In genomic region chr5:110230401-110230779, GRCm38 (mm10) we compare ENCODE assay signal across 8 mouse cellular contexts. TPM values are rescaled to one million over a fixed set of nuclear protein-coding genes. Genes with fewer than 3 reads are reported as not detected.
DNase-seq lines count a peak whose midpoint lies in the region; ATAC-seq and TF ChIP-seq lines count a peak whose summit lies in the region.

No protein-coding gene starts in this region.

- ATAC-seq in forebrain, embryonic 16.5 days: 0 out of 2 replicates have a peak, but pooled peaks have one; percentile 3
- ATAC-seq in liver, embryonic 12.5 days: no peak

- no peaks in the 10 kb centered on the region for H3K27me3 ChIP-seq in E14TG2a.4 (ENCODE audit: insufficient read depth, low read length)
- no peaks in the 10 kb centered on the region for H3K27me3 ChIP-seq in forebrain, embryonic 16.5 days (replicated peaks; ENCODE audit: control insufficient read depth, insufficient read depth, low read length)
- H3K27me3 ChIP-seq in liver, embryonic 12.5 days (replicated peaks): no peaks in the 10 kb centered on the region

- TF ChIP-seq CTCF in gastrocnemius, adult 2 months (IDR thresholded peaks at IDR 0.05): no peak
- TF ChIP-seq CTCF in E14TG2a.4 (conservative IDR thresholded peaks at IDR 0.05; ENCODE audit: low read length): no peak

- peaks cover 25% of the 10 kb centered on the region for H3K9me3 ChIP-seq in E14TG2a.4 (ENCODE audit: low read length)
- H3K9me3 ChIP-seq in forebrain, embryonic 16.5 days (ENCODE audit: control insufficient read depth, low read length): no peaks in the 10 kb centered on the region
- H3K9me3 ChIP-seq in liver, embryonic 12.5 days (replicated peaks): no peaks in the 10 kb centered on the region

- H3K4me2 ChIP-seq in forebrain, embryonic 16.5 days (ENCODE audit: low read length): peak overlapping the region; percentile 77
- peak overlapping the region; percentile 84 for H3K4me2 ChIP-seq in liver, embryonic 12.5 days

- no peak for DNase-seq in gastrocnemius, adult 2 months
- no peak for DNase-seq in gastrocnemius, postnatal 14 days
- DNase-seq in retina, embryonic 14.5 days (ENCODE audit: low spot score): no peak
- DNase-seq in thymus, postnatal 25 days: no peak
- DNase-seq in MN1 (ENCODE audit: low spot score): no peak

- peak overlapping the region; percentile 97 for H3K27ac ChIP-seq in gastrocnemius, adult 2 months
- H3K27ac ChIP-seq in forebrain, embryonic 16.5 days (ENCODE audit: low read length): peak overlapping the region; percentile 92
- H3K27ac ChIP-seq in liver, embryonic 12.5 days: peak overlapping the region; percentile 99

- WGBS in forebrain, embryonic 16.5 days: 6% methylated on average over 8 of the region's 8 CpGs
- WGBS in liver, embryonic 12.5 days (ENCODE audit: insufficient replicate concordance): 7% methylated on average over 8 of the region's 8 CpGs

- H3K4me1 ChIP-seq in E14TG2a.4 (replicated peaks; ENCODE audit: low read depth, low read length): peaks cover 47% of the 10 kb centered on the region
- peaks cover 23% of the 10 kb centered on the region for H3K4me1 ChIP-seq in forebrain, embryonic 16.5 days (replicated peaks; ENCODE audit: control insufficient read depth, insufficient read depth, low read length)
- peaks cover 25% of the 10 kb centered on the region for H3K4me1 ChIP-seq in liver, embryonic 12.5 days

- peak overlapping the region; percentile 96 for H3K4me3 ChIP-seq in gastrocnemius, adult 2 months
- H3K4me3 ChIP-seq in E14TG2a.4 (replicated peaks; ENCODE audit: low read length): peak overlapping the region; percentile 98
- H3K4me3 ChIP-seq in forebrain, embryonic 16.5 days (replicated peaks; ENCODE audit: low read length): peak overlapping the region; percentile 95
- peak overlapping the region; percentile 94 for H3K4me3 ChIP-seq in liver, embryonic 12.5 days

- peak overlapping the region; percentile 95 for H3K9ac ChIP-seq in forebrain, embryonic 16.5 days (replicated peaks; ENCODE audit: low read depth, low read length)
- peak overlapping the region; percentile 95 for H3K9ac ChIP-seq in liver, embryonic 12.5 days

- intact Hi-C loops in gastrocnemius, adult 2 months (cut with DNase I): loop anchor here (5.0 kb wide), 1 partner anchor 37 kb away; the partner anchor contains the start of gene Pgam5
- intact Hi-C loops in gastrocnemius, postnatal 14 days (cut with DNase I; ENCODE audit: low total_unique reads): no loop called here

- peaks cover 32% of the 10 kb centered on the region for H3K36me3 ChIP-seq in E14TG2a.4 (ENCODE audit: insufficient read depth, low read length)
- H3K36me3 ChIP-seq in forebrain, embryonic 16.5 days (ENCODE audit: control insufficient read depth, insufficient read depth): peaks cover 1% of the 10 kb centered on the region; the same call in 1 of the 2 replicates
- H3K36me3 ChIP-seq in liver, embryonic 12.5 days: peaks cover 35% of the 10 kb centered on the region

RNA-seq across cellular contexts. Expression of gene Ankle2, which starts 0.4 kb away (rescaled TPM):
- total RNA-seq in gastrocnemius, adult 2 months (2021): 10 to 100 TPM; 29.4 to 33.3 TPM
- total RNA-seq in gastrocnemius, postnatal 14 days (2021): 10 to 100 TPM; 20.9 to 21.2 TPM
- 25.2 and 29.1 TPM in 2 replicates for polyA plus RNA-seq in forebrain, embryonic 16.5 days (2015; fragmentation: Nextera tagmentation; extraction: Ambion mirVana)
- polyA plus RNA-seq in liver, embryonic 12.5 days (2016; fragmentation: Nextera tagmentation; extraction: Ambion mirVana): 20.8 and 21.6 TPM in 2 replicates

RNA-seq across cellular contexts. Expression of gene Pgam5, which starts 39.3 kb away (rescaled TPM):
- 10 to 100 TPM; 24.2 to 29.7 TPM for total RNA-seq in gastrocnemius, adult 2 months (2021)
- 10 to 100 TPM; 20.5 to 23.7 TPM for total RNA-seq in gastrocnemius, postnatal 14 days (2021)
- polyA plus RNA-seq in forebrain, embryonic 16.5 days (2015; fragmentation: Nextera tagmentation; extraction: Ambion mirVana): 101 and 108 TPM in 2 replicates
- polyA plus RNA-seq in liver, embryonic 12.5 days (2016; fragmentation: Nextera tagmentation; extraction: Ambion mirVana): 46.5 and 48.1 TPM in 2 replicates

RNA-seq across cellular contexts. Expression of gene Golga3, which starts 53.9 kb away (rescaled TPM):
- 10 to 100 TPM; 40.8 to 42.0 TPM for total RNA-seq in gastrocnemius, adult 2 months (2021)
- 10 to 100 TPM; 32.2 to 34.4 TPM for total RNA-seq in gastrocnemius, postnatal 14 days (2021)
- polyA plus RNA-seq in forebrain, embryonic 16.5 days (2015; fragmentation: Nextera tagmentation; extraction: Ambion mirVana): 23.9 and 26.5 TPM in 2 replicates
- 13.5 and 14.0 TPM in 2 replicates for polyA plus RNA-seq in liver, embryonic 12.5 days (2016; fragmentation: Nextera tagmentation; extraction: Ambion mirVana)

RNA-seq across cellular contexts. Expression of gene Pxmp2, which starts 55.6 kb away (rescaled TPM):
- total RNA-seq in gastrocnemius, adult 2 months (2021): 10 to 100 TPM; 37.2 to 72.5 TPM
- total RNA-seq in gastrocnemius, postnatal 14 days (2021): 10 to 100 TPM; 28.5 to 37.3 TPM
- polyA plus RNA-seq in forebrain, embryonic 16.5 days (2015; fragmentation: Nextera tagmentation; extraction: Ambion mirVana): 5.3 and 7.3 TPM in 2 replicates
- 24.4 and 26.1 TPM in 2 replicates for polyA plus RNA-seq in liver, embryonic 12.5 days (2016; fragmentation: Nextera tagmentation; extraction: Ambion mirVana)

RNA-seq across cellular contexts. Expression of gene Pole, which starts 55.7 kb away (rescaled TPM):
- 1 to 10 TPM; 1.6 to 2.0 TPM for total RNA-seq in gastrocnemius, adult 2 months (2021)
- 1 to 10 TPM; 2.5 TPM for total RNA-seq in gastrocnemius, postnatal 14 days (2021)
- 12.4 and 13.7 TPM in 2 replicates for polyA plus RNA-seq in forebrain, embryonic 16.5 days (2015; fragmentation: Nextera tagmentation; extraction: Ambion mirVana)
- polyA plus RNA-seq in liver, embryonic 12.5 days (2016; fragmentation: Nextera tagmentation; extraction: Ambion mirVana): 26.5 and 27.9 TPM in 2 replicates
